Mouse (Mus musculus) thymus, postnatal 14 days (tissue): ENCODE measurements around the gene Havcr1.
"Not testable (repeated sequence)": the region's sequence is repeated elsewhere in the genome, so short reads cannot be mapped to it uniquely, and the experiment has no call there.

Experiments
- DNase-seq: peaks from one replicate; pipeline ENCODE4 v3.0.0; 2021

Gene Havcr1

DNA sequence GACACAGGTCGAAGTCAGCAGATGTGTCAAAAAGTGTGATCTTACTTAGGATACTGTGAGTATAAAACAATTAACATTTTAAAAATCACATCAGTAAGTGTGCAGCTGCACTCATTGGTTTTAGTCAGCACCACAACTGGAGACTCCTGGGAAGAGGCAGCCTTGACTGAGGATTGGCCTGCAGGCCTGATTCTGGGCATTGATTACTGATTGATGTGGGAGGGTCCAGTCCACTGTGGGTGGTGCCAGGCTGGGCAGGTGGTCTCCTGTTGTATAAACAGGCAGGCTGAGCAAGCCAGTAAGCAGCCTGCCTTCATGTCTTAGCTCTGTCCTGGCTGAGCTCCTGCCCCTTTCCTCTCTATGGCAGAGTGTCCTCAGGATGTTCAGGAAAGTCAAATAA is at the start of gene Havcr1:
Gene Havcr1 (plus strand): TSS at position 5 of the 400 bp plus-strand sequence.
- not testable (repeated sequence) for DNase-seq

DNA sequence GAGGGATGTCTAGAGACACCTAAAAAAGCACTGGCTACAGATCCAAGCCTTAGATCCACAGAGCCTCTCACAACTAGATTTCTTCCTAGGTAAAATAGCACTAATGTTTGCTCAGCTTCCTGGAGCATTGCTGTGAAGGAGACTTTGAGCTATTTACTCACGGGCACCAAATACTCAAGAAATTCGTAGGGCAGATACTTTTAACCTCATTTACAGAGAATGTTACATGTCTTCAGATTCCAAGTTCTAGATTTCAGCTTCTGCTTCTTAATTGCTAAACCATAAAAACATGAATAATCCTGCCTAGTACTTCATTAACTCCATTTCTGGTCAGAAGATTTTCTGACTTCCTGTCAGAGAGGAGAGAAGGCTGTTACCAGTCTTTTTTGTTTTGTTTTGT is 44.7 kb upstream of the Havcr1 start:
- DNase-seq = no peak

- DNase-seq = not testable (repeated sequence)
These were observed 39.0 kb upstream of the Havcr1 start for GRCm38 (mm10) chr11:46695849-46696248.

GRCm38 (mm10) chr11:46697433-46698277 is 37.2 kb upstream of the Havcr1 start:
- no peak for DNase-seq

DNA sequence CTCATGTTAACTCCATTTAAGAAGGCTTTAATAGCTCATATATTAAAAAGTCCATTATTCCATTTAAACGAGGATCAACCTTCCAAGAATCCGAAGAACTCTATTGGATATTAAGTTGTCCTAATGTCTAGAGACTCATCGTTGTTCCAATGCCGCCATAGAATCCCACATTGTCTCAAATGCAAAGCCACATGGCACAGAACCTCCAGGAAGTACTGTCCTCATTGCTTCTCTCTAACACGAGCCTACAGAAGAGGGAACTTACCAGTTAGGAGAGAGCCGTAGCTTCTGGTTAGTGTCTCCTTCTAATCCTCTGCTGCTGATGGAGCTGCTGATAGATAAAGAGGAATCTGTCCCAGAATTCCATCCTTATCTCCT is 36.6 kb upstream of the Havcr1 start:
- no peak for DNase-seq

DNA sequence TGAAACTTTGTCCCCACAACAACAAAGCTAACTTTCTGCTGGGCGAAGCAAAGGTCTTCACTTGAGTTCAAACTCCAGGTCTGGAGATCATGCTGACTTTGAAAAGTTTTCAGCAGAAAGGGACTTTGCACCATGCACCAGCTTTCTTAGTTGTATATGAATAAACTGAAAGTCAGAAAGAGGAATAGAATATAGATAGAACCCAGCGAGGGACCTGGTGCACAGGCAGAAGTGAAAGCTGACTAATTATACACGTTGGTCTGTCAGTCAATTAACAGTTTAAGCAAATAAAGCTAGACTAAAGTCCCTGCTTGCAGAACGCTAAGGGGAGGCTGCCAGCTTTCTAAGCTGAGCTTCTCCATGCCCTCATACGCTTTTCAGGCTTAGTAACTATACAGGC is 36.0 kb upstream of the Havcr1 start:
- DNase-seq = no peak

GRCm38 (mm10) chr11:46706664-46707356 is 28.1 kb upstream of the Havcr1 start, which contains the start of gene Timd2:
Timd2 (minus strand) TSS chr11:46707061.
- DNase-seq = no peak

DNA sequence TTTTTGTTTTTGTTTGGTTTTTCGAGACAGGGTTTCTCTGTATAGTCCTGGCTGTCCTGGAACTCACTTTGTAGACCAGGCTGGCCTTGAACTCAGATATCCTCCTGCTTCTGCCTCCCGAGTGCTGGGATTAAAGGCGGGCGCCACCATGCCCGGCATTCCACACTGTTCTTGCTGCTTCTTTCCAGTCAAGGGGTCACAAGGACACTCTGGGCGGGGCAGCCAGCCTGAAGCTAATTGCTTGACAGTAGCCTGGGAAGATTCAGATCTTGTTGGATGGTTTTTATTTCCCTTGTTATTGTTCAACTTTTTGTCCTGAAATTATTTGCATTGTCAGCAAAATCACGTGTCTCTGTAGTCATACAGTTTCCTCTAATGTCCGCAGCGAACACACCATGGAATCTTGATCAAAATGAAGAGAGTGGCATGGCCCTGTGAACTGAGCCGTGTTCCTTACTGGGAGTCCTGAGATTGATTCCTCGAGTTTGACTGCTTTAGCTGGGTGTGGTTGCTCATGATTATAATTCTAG is 3.3 kb upstream of the Havcr1 start:
- DNase-seq = no peak

GRCm38 (mm10) chr11:46733242-46733789 is 1.6 kb upstream of the Havcr1 start:
- DNase-seq = peak; percentile 12

GRCm38 (mm10) chr11:46734617-46735016 is 263 bp upstream of the Havcr1 start:
- DNase-seq = no peak

DNA sequence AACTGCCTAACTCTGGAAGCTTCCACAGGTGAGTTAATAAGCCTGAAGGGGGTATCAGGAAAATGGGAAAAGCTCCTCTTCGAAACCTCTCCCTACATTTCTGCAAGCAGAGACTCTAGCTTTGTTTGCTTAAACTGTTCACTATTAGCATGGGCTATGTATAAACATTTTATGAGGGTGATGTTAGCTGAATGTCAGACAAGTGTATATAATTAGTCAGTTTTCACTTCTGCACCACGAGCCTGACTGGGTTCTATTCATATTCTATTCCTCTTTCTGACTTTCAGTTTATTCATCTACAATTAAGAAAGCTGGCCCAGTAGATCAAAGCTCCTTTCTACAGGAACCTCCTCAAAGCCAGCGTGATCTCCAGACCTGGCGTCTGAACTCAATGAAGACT is 4.6 kb downstream of the Havcr1 start:
- no peak for DNase-seq

GRCm38 (mm10) chr11:46740886-46741285 is 6.0 kb downstream of the Havcr1 start:
- no peak for DNase-seq

DNA sequence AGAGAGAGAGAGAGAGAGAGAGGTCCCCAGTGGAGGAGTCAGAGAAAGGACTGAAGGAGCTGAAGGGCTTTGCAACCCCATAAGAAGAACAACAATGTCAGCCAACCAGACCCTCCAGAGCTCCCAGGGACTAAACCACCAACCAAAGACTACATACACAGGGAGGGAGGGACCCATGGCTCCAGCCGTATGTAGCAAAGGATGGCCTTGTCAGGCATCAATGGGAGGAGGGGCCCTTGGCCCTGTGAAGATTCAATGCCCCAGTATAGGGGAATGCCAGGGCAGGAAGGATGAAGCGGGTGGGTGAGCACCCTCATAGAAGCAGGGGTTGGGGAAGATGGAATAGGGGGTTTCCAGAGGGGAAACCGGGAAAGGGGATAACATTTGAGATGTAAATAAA is 6.8 kb downstream of the Havcr1 start:
- DNase-seq = no peak

DNA sequence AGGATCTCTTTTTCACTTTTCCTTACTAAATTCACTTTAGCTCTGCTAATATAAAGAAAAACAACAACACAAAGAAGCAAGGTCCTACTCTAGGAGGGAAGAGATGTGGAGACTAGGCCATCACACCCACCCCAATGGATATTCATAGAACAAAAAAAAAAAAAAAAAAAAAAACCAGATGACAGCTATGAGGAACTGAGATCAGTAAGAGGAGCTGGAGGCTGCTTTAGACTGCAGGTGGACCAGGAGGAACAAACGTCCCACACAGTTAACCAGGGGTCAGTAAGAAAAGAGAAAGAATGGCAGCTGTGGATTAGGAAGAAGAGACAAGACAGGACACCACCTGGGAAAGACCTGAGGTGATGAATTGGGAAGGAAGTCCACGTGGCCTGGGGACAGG is 13.1 kb downstream of the Havcr1 start:
- DNase-seq = no peak

DNA sequence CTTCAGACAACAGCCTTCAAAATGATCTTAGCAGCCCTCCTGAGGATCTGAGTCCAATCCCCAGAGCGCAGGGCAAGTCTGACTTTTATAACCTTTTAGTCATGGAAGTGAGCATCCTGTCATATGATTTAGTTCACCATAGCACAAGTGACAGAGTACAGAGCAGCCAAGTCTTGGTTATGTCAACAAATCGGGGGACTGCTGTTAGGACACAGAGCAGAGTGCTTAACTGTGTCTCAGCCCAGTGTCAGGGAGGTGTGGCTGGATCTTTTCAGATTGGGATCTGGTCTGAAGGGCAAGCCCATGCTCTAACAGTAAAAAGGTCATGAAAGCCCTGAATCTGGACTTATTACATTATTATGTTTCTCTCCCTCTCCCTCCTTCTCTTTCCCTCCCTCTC is 18.8 kb downstream of the Havcr1 start:
- no peak for DNase-seq

DNA sequence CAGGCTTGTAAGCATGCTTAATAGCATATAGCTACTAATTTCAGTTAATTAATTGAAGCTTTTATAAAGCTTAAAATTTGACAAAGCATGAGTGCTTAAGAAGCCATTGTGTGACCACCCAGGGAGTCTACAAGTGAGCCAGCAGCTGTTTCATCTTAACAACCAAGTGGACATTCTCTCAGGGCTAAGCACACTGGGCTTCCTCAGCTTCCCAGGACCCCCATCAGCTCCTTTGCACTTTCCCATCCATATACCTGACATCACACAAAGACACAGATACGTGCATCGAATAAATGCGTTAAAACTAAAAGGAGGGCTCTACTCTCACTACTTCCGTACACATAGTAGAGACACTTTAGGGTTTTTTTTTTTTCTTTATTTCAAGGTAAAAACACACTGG is 19.8 kb downstream of the Havcr1 start:
- no peak for DNase-seq

DNA sequence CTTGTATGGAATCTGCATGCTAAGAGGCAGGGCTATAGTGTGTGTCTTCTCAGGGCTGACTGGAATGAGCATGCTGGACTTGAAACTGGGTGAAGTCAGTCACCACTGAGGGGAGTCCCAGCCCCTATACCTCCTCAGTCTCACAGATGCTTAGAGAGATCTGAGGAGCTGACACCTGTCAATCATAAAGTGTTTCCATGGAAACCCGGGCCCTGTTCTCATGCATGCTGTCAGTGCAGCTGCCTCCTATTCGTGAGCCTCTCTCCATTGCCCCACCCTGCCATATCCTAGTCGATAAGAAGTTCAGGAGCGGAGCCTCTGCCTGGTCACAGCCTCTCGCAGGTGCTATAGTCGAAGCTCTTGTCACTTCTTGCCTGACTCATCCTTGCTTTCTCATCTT is 20.8 kb downstream of the Havcr1 start:
- not testable (repeated sequence) for DNase-seq

- DNase-seq = no peak
These were observed 42.0 kb downstream of the Havcr1 start for GRCm38 (mm10) chr11:46776879-46777278.

GRCm38 (mm10) chr11:46779811-46780210 is 44.9 kb downstream of the Havcr1 start:
- no peak for DNase-seq

DNA sequence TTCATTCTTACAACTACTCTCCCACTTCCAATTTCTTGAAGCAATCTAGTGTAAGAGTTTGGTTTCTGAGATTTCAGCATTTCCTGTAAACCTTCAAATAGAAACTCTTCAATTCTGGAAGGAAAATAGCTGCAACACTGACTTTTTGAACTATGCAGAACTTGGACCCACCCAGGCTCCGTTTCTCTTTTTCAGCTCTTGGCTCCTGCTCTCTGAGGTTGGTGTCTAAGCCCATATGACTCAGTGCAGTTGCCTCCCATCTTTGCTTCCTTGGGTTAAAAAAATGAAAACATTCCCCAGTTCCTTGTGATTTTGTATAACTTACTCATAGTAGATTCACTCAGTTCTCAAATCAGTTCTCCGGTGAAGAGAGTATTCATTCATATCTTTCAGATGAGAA is 69.6 kb downstream of the Havcr1 start:
- no peak for DNase-seq

DNA sequence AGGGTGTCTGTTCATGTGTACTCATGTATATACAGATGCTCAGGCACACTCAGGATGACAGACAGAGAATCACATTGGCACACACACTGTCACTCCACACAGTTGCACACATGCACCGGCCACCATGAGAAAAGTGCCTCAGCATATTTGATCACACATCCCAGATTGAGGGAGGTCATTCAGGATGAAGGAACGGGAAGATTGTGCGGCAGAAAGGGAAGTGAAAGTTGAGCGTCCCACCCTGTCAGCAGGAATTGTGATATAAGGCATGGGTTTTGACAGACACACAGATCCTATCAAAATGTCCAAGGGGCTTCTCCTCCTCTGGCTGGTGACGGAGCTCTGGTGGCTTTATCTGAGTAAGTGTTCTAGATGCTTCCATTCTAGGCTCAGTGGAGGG is 75.6 kb downstream of the Havcr1 start, which contains the start of gene Timd4:
Gene Timd4 (plus strand): TSS at position 290 of the 400 bp plus-strand sequence.
- no peak for DNase-seq

DNA sequence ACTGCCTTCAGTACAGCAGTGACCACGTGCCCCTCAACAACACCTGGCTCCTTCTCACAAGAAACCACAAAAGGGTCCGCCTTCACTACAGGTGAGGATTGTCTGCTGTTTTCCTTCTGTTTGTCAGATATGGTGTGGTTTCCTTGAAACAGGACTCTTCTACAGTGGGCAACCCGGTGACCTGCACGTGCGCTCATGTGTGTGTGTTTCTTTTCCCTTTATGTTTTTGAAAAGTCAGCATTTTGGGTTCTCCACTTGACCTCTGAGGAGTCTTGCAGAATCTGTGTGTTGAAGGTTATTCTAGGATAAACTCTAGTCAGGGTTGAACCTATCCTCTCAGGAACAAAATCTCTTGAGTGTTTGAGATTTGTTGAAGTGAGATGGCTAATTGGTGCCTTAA is 82.8 kb downstream of the Havcr1 start:
- no peak for DNase-seq

DNA sequence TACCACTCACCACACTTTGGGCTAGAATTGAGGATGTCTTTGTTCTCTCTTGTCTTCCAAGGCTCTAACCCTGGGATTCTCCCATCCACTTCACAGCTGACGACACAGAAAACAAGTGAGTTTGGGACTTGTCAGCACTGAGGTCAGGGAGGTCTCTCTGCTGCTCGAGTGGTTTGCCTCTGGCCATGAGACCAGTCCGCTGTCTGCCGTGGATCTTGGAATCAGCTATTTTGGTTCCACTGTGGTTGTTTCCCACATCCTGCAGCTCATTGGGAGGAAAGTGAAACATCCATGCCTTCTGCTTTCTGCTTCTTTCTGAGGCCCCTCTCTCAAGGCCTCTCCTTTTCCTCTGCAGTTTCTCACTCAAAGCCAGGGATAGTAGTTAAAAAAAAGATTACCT is 85.0 kb downstream of the Havcr1 start:
- DNase-seq = no peak
